ENCODE assay signal across 8 mouse cellular contexts in the genomic region with DNA sequence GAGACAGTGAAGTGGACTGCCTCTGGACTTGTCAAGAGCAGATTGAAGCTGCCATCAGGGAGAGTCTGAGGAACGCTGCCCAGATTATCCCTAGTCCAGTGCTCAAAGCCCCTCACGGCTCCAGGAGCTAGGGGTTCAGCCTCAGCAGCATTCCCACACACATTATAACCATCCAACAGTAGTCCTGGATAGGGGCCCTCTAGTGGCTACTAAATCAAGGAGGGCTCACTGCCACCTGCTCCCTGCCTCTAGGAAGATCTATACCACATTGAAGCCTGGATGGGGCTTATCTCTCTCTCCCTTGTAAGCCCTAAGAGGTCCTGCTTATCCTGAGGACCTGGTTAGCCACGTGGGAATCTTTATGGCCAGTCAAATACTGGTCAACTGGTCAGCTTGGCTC. TPM values are rescaled to one million over a fixed set of nuclear protein-coding genes. Genes with fewer than 3 reads are reported as not detected.
DNase-seq lines count a peak whose midpoint lies in the region; ATAC-seq and TF ChIP-seq lines count a peak whose summit lies in the region.

No protein-coding gene starts in this region.

- TF ChIP-seq EP300 in CH12.LX (IDR thresholded peaks at IDR 0.05; ENCODE audit: low read length): no peak

- peak overlapping the region; percentile 53 for H3K27ac ChIP-seq in heart, embryonic 13.5 days (replicated peaks)
- no peak overlapping the region for H3K27ac ChIP-seq in CH12.LX (ENCODE audit: insufficient read depth, low read depth)
- H3K27ac ChIP-seq in bone marrow, adult 2 months (ENCODE audit: control insufficient read depth, insufficient read depth, low read depth, low read length, poor library complexity): no peak overlapping the region
- H3K27ac ChIP-seq in liver, embryonic 13.5 days: no peak overlapping the region

- no peaks in the 10 kb centered on the region for H3K36me3 ChIP-seq in heart, embryonic 13.5 days
- peaks cover 0 to 17% of the 10 kb centered on the region in 2 experiments for H3K36me3 ChIP-seq in CH12.LX (replicated peaks in 1 of 2; ENCODE audit: control insufficient read depth in 1 of 2, insufficient read depth in 1 of 2, low read length in 1 of 2)
- no peaks in the 10 kb centered on the region for H3K36me3 ChIP-seq in liver, embryonic 13.5 days

- H3K79me2 ChIP-seq in CH12.LX (replicated peaks; ENCODE audit: control insufficient read depth, extremely low read depth, insufficient read depth, poor library complexity, severe bottlenecking): peaks cover 48% of the 10 kb centered on the region

- H3K27me3 ChIP-seq in heart, embryonic 13.5 days (replicated peaks): no peaks in the 10 kb centered on the region
- no peaks in the 10 kb centered on the region for H3K27me3 ChIP-seq in CH12.LX (replicated peaks)
- H3K27me3 ChIP-seq in liver, embryonic 13.5 days: no peaks in the 10 kb centered on the region

- peak in 1 of 2 experiments; percentile 66; a peak in 2 of 4 replicates for TF ChIP-seq CTCF in CH12.LX (conservative IDR thresholded peaks at IDR 0.05 in 1 of 2, IDR thresholded peaks at IDR 0.05 in 1 of 2; ENCODE audit: low read depth in 2 of 2, low read length in 2 of 2)
- TF ChIP-seq CTCF in bone marrow, adult 2 months (IDR thresholded peaks at IDR 0.05; ENCODE audit: control insufficient read depth, insufficient read depth, low read length): 0 out of 2 replicates have a peak, but pooled peaks have one; percentile 13

- H3K4me1 ChIP-seq in heart, embryonic 13.5 days: peaks cover 86% of the 10 kb centered on the region
- peaks cover 10 to 40% of the 10 kb centered on the region in 2 experiments for H3K4me1 ChIP-seq in CH12.LX (ENCODE audit: control insufficient read depth in 1 of 2, insufficient read depth in 2 of 2)
- H3K4me1 ChIP-seq in bone marrow, adult 2 months (ENCODE audit: control insufficient read depth, insufficient read depth, low read length): peaks cover 2% of the 10 kb centered on the region
- peaks cover 33% of the 10 kb centered on the region for H3K4me1 ChIP-seq in liver, embryonic 13.5 days (replicated peaks)

- in situ Hi-C loops in CH12.LX (cut with MboI; ENCODE audit: low pct_ligation_motif_present, low pct_unique_long_range_greater_than_20kb, low sequenced_read_pairs): no loop called here

- 24% methylated on average over 3 of the region's 3 CpGs for WGBS in heart, embryonic 13.5 days
- 72% methylated on average over 3 of the region's 3 CpGs for WGBS in bone marrow, adult 2 months
- WGBS in liver, embryonic 13.5 days (ENCODE audit: insufficient replicate concordance): 57% methylated on average over 3 of the region's 3 CpGs

- H3K9me3 ChIP-seq in heart, embryonic 13.5 days: no peaks in the 10 kb centered on the region
- no peaks in the 10 kb centered on the region for H3K9me3 ChIP-seq in CH12.LX (replicated peaks; ENCODE audit: low read length)
- H3K9me3 ChIP-seq in liver, embryonic 13.5 days (replicated peaks): no peaks in the 10 kb centered on the region

- no peak for TF ChIP-seq POLR2A in CH12.LX (IDR thresholded peaks at IDR 0.05; ENCODE audit: low read depth, low read length)
- TF ChIP-seq POLR2A in bone marrow, adult 2 months (IDR thresholded peaks at IDR 0.05; ENCODE audit: borderline replicate concordance, control insufficient read depth, low read depth, low read length): no peak

- peak; percentile 39 for TF ChIP-seq RAD21 in CH12.LX (IDR thresholded peaks at IDR 0.05; ENCODE audit: low read depth, low read length)

- dilution Hi-C loops in CH12.LX (cut with MboI; ENCODE audit: extremely low pct_ligation_motif_present, extremely low pct_unique_long_range_greater_than_20kb, low sequenced_read_pairs): no loop called here

- no peak overlapping the region for H3K4me3 ChIP-seq in heart, embryonic 13.5 days
- H3K4me3 ChIP-seq in CH12.LX (replicated peaks in 1 of 3; ENCODE audit: low read depth in 2 of 3, low read length in 2 of 3, poor library complexity in 1 of 3): no peak overlapping the region
- no peak overlapping the region for H3K4me3 ChIP-seq in bone marrow, adult 2 months (replicated peaks; ENCODE audit: control insufficient read depth, low read depth, low read length)
- H3K4me3 ChIP-seq in liver, embryonic 13.5 days (replicated peaks): no peak overlapping the region

- ATAC-seq in heart, embryonic 13.5 days (ENCODE audit: extremely low read depth, insufficient number of reproducible peaks, low FRiP score, low TSS enrichment): no peak
- peak; percentile 67 for ATAC-seq in liver, embryonic 13.5 days (ENCODE audit: low read depth)

- DNase-seq in heart, adult 9 months (ENCODE audit: low spot score in 2 of 2): no peak
- DNase-seq in CH12.LX (ENCODE audit: extremely low read depth): no peak
- no peak for DNase-seq in liver, embryonic 13.5 days
- DNase-seq in urinary bladder, postnatal 25 days (ENCODE audit: low spot score): no peak
- no peak for DNase-seq in gastrocnemius, adult 18-20 months (ENCODE audit: low spot score)
- no peak for DNase-seq in right cerebral cortex, postnatal 25 days

- H3K9ac ChIP-seq in heart, embryonic 13.5 days: peak overlapping the region; percentile 47
- H3K9ac ChIP-seq in CH12.LX (ENCODE audit: insufficient read depth, low read depth): no peak overlapping the region
- 0 out of 2 replicates have a peak overlapping the region, but pooled peaks have one; percentile 4 for H3K9ac ChIP-seq in liver, embryonic 13.5 days

- peak overlapping the region; percentile 22 for H3K4me2 ChIP-seq in heart, embryonic 13.5 days
- H3K4me2 ChIP-seq in CH12.LX (ENCODE audit: insufficient read depth, low read depth, poor library complexity, severe bottlenecking): no peak overlapping the region
- no peak overlapping the region for H3K4me2 ChIP-seq in liver, embryonic 13.5 days

TF ChIP-seq in CH12.LX, 34 proteins besides CTCF, POLR2A, EP300 and RAD21:
- TF ChIP-seq SMC3 (IDR thresholded peaks at IDR 0.05; ENCODE audit: low read depth, low read length) (peak; percentile 60), BHLHE40 (IDR thresholded peaks at IDR 0.05; ENCODE audit: low read depth, low read length) (no peak)

RNA-seq across cellular contexts. Expression of a gene that starts 16.1 kb away (rescaled TPM):
- 22.5 and 26.4 TPM in 2 replicates for polyA plus RNA-seq in heart, embryonic 13.5 days (2015; fragmentation: Nextera tagmentation; extraction: Ambion mirVana)
- total RNA-seq in CH12.LX (2012; rRNA removed) (18.0 and 23.4 TPM in 2 replicates), CH12.LX (2014; rRNA removed) (26.4 and 29.6 TPM in 2 replicates)
- polyA plus RNA-seq in CH12.LX (2012; ENCODE audit: insufficient read length, low read depth): 12.9 and 13.0 TPM in 2 replicates
- polyA plus RNA-seq in bone marrow, adult 2 months (2011; ENCODE audit: insufficient read depth, insufficient read length, low replicate concordance, missing spikeins): 15.3 and 25.0 TPM in 2 replicates
- polyA plus RNA-seq in liver, embryonic 13.5 days (2015; fragmentation: Nextera tagmentation; extraction: Ambion mirVana): 7.6 and 9.3 TPM in 2 replicates
- 10 to 100 TPM; 13.1 to 17.0 TPM for total RNA-seq in gastrocnemius, adult 18-20 months (2021)
